Mouse (Mus musculus) left cerebral cortex, postnatal 10 days (tissue): ENCODE results near the gene Slc16a13. TPM values are rescaled to one million over a fixed set of nuclear protein-coding genes. Genes with fewer than 3 reads are reported as not detected.
A peak's percentile ranks its signal among the peaks of the same experiment; 100 is the strongest.

Experiments
- DNase-seq, 2 experiments: peaks; one replicate each; pipeline ENCODE4 v3.0.0; 2021 to 2022; ENCODE audit warnings: low spot score in 2 of 2, mixed read lengths in 1 of 2; ENCODE audit errors: extremely low spot score in 1 of 2
- intact Hi-C: fragments of 180-260 bp; cut with DNase I; formaldehyde crosslinking; loops from one replicate; pipeline ENCODE4 v1.15.1; 2025
- total RNA-seq, 2 experiments: library from RNA; stranded (reverse); gene quantifications; 2 replicates each; pipeline ENCODE4 v1.2.3; 2021

The Slc16a13 gene
- total RNA-seq, 2 experiments from 2014 or later = 8.9 to 10.6 TPM

DNA sequence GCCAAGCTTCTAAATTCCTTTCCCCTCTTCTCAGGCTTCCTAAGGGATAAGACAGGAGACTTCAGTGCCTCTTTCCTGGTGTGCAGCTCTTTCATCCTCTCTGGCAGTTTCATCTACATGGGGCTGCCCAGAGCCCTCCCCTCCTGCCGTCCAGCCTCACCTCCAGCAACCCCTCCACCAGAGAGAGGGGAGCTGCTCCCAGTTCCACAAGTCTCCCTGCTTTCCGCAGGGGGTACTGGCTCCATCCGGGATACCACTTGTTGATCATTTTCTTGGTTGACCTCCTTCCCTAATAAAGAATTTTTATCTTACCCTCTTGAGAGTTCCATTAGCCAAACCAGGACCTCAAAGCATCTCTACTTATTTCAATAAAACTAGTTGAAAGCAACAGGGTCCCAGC is 4.8 kb downstream of the Slc16a13 start:
- no peak for DNase-seq
- intact Hi-C loops = loop anchor here (10.0 kb wide), 1 partner anchor 281 kb away; the partner anchor contains the start of gene Ybx2

GRCm38 (mm10) chr11:70215301-70215700 is 5.6 kb downstream of the Slc16a13 start:
- intact Hi-C loops = loop anchor here (10.0 kb wide), 1 partner anchor 280 kb away; the partner anchor contains the start of gene Ybx2
- peak in 1 of 2 experiments; percentile 50 for DNase-seq

DNA sequence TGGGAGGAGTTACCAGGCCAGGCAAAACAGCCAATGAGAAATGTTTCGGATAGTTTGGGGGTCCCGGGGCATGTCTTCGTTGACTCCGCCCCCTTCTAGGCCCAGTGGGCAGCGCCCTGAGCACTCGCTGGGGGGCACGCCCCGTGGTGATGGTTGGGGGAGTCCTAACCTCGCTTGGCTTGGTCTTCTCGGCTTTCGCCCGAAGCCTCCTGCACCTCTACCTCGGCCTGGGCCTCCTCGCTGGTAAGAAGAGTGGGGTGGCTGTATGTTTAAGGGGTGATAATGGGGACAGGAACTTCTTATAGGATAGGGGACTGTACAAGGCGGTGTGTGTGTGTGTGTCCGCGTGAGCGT is 6.0 kb downstream of the Slc16a13 start:
- peak in 1 of 2 experiments; percentile 54 for DNase-seq
- intact Hi-C loops = loop anchor here (10.0 kb wide), 1 partner anchor 280 kb away; the partner anchor contains the start of gene Ybx2

- DNase-seq = peak in 1 of 2 experiments; percentile 66
- intact Hi-C loops = loop anchor here (10.0 kb wide), 1 partner anchor 280 kb away; the partner anchor contains the start of gene Ybx2
Observed at GRCm38 (mm10) chr11:70214191-70214855, 6.5 kb downstream of the Slc16a13 start.

- DNase-seq = peak in 1 of 2 experiments; percentile 74
- intact Hi-C loops = loop anchor here (2.0 to 10.0 kb wide), 3 partner anchors 139 to 279 kb away; partner anchors contain the start of genes Asgr1 and Ybx2
Observed at GRCm38 (mm10) chr11:70213736-70214135, 7.1 kb downstream of the Slc16a13 start.

DNA sequence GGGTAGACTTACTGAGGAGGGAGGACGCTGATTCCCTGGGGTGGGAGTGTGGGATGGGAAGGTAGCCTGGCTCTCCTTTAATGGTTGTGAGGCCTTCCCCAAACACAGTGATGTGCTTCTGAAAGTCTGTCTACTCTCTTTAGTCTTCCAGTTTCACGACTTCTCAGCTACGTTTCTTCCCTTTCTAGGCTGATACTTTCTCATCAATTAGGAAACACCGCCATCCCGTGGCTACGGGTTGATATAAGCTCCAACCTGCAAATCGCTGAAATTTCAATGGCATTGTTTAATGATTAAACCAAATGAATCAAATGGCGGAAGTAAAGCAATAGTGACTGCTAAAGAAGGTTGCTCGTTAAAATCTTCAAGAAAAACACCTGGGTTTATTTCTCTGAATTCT is 8.0 kb downstream of the Slc16a13 start:
- intact Hi-C loops = loop anchor here (2.0 to 10.0 kb wide), 3 partner anchors 138 to 278 kb away; partner anchors contain the start of genes Asgr1 and Ybx2
- DNase-seq = peak in 1 of 2 experiments; percentile 69

- DNase-seq = no peak
- intact Hi-C loops = loop anchor here (2.0 to 10.0 kb wide), 3 partner anchors 138 to 278 kb away; partner anchors contain the start of genes Asgr1 and Ybx2
Observed at GRCm38 (mm10) chr11:70212423-70212822, 8.4 kb downstream of the Slc16a13 start, which contains the start of gene Slc16a11. Gene Slc16a11 (plus strand): TSS chr11:70212752.

- no peak for DNase-seq
- intact Hi-C loops = loop anchor here (2.0 to 10.0 kb wide), 3 partner anchors 137 to 277 kb away; partner anchors contain the start of genes Asgr1 and Ybx2
Observed at GRCm38 (mm10) chr11:70211972-70212371, 8.9 kb downstream of the Slc16a13 start.

- intact Hi-C loops = loop anchor here (10.0 kb wide), 1 partner anchor 276 kb away; the partner anchor contains the start of gene Ybx2
- no peak for DNase-seq
Observed at GRCm38 (mm10) chr11:70210681-70211080, 10.2 kb downstream of the Slc16a13 start.

- intact Hi-C loops = no loop called here
Observed at GRCm38 (mm10) chr11:70208778-70209388, 12.0 kb downstream of the Slc16a13 start.

GRCm38 (mm10) chr11:70207283-70207682 is 13.6 kb downstream of the Slc16a13 start:
- DNase-seq = no peak
- intact Hi-C loops = no loop called here

More at GRCm38 (mm10) chr11:70208778-70209388, 12.0 kb downstream of the Slc16a13 start:
- no peak for DNase-seq

- no peak for DNase-seq
- intact Hi-C loops = no loop called here
Observed at GRCm38 (mm10) chr11:70206801-70207200, 14.1 kb downstream of the Slc16a13 start.

- intact Hi-C loops = no loop called here
- peak; percentile 77 to 88 for DNase-seq
Observed at GRCm38 (mm10) chr11:70201691-70202090, 19.2 kb downstream of the Slc16a13 start.

DNA sequence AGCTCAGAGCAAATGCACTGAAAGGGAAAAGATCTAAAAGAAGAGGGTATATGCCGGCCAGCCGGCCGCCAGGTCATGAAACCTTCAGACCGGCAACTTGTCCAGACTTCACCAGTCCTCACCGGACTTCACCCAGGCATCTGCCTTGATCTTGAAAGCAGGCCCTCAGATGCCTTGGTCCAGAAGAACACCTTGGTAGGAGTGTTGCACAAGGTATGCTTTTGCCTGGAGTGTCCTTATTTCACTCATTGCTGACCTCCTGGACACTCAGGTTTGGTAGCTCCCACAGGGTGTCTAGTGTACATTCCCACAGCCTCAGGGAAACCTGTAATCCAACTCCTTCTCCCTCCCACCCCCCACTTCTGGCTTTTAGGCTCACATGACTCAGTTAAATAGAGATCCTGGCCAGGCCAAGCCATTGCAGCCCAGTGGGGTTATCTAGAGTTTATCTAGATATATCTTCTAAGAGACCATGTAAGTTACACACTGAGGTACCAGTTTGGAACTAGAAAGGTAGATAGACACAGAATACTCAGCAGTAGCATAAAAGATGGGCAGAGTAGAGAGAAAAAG is 20.7 kb downstream of the Slc16a13 start:
- DNase-seq = no peak
- intact Hi-C loops = no loop called here

GRCm38 (mm10) chr11:70199107-70199506 is 21.8 kb downstream of the Slc16a13 start:
- no peak for DNase-seq
- intact Hi-C loops = no loop called here

GRCm38 (mm10) chr11:70198332-70198731 is 22.5 kb downstream of the Slc16a13 start:
- intact Hi-C loops = no loop called here
- DNase-seq = no peak

- DNase-seq = no peak
- intact Hi-C loops = no loop called here
Observed at GRCm38 (mm10) chr11:70193354-70194285, 27.2 kb downstream of the Slc16a13 start.

DNA sequence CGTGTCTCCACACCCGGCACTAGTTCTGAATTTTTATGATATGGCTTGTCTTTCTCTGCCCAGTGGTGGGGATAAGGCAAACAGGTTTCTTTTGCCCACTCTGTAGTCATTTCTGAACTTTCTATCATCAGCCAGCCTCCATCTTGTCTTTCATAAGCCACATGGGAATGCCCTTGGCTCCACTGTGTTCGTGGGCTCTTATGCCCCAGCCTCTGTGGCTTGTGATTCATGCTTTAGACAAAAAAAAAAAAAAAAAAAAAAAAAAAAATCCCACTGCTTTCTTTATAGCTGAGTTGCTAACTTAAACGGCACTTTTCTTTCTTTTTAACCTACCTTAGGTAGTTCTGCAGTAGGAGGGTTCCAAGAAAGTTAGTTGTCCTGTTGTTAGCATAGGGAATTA is 28.7 kb downstream of the Slc16a13 start:
- DNase-seq = no peak
- intact Hi-C loops = no loop called here
